Mouse (Mus musculus): ENCODE data around the gene Tnrc6c. TPM values are rescaled to one million over a fixed set of nuclear protein-coding genes. Genes with fewer than 3 reads are reported as not detected.

Gene Tnrc6c
- total RNA-seq, 2 experiments from 2014 or later = 16.5 to 18.1 TPM

GRCm38 (mm10) chr11:117712065-117712464, 58.0 kb downstream of the Tnrc6c start:
- intact Hi-C loops (cut with DNase I; ENCODE audit: low total_unique reads) = loop anchor here (5.0 kb wide), 2 partner anchors 75 to 110 kb away; no protein-coding TSS in a partner anchor

GRCm38 (mm10) chr11:117713375-117713774, 59.3 kb downstream of the Tnrc6c start:
- no peak for DNase-seq
- intact Hi-C loops (cut with DNase I; ENCODE audit: low total_unique reads) = loop anchor here (5.0 kb wide), 2 partner anchors 74 to 109 kb away; no protein-coding TSS in a partner anchor

More at GRCm38 (mm10) chr11:117712065-117712464, 58.0 kb downstream of the Tnrc6c start:
- DNase-seq = no peak

DNA sequence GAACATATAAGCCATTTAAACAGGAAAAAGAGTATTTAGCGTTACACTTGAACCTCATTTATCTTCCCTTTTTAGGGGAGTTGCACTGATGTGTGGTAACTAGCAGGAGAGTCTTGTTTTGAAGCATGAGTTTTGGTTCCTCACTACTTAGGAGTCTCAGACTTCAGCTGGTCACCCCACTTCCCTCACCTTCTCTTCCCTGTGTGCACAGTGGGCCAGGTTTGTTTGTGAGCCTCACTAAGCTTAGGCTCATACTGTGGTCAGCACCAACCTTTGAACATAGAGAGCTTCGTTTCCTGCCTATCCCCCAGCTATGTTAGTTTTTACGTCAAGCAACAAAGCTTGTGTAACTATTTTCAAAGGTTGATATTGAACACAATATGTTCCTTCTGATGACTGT, 64.7 kb downstream of the Tnrc6c start:
- no peak for DNase-seq

DNA sequence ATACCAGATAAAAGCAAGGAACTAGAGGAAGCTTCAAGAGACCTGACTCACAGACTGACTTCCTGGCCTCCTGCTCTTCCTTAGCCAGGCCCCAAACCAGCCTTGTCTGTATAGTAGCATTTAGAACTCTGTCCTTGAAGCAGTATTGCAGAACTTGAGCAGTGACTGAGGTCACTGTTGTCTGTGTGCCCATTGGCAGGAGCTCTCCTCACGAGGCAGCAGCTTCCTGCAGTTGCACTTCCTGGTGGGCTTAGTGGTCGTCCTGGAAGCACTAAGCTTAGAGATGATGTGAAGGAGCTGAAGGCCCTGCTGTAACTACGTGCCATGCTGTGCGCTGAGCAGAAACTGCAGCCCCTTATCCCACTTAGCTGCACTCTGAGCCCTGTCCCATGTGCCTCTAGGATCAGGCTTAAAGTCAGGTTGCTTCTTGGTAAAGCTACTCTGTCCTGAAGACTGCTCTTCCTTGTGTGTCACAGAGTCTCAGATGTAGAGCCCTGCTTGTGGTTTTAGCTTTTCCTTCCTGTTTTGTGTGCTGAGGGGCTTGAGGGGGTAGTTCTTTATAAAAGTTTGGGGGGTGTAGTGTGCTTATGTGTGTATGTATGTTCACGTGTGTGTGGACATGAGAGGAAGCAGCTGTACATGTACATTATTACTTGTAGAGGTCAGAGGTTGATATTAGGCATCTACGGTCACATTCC, 70.7 kb downstream of the Tnrc6c start:
- DNase-seq = no peak
- intact Hi-C loops (cut with DNase I; ENCODE audit: low total_unique reads) = no loop called here

More for the DNA sequence above, 64.7 kb downstream of the Tnrc6c start:
- intact Hi-C loops (cut with DNase I; ENCODE audit: low total_unique reads) = no loop called here

DNA sequence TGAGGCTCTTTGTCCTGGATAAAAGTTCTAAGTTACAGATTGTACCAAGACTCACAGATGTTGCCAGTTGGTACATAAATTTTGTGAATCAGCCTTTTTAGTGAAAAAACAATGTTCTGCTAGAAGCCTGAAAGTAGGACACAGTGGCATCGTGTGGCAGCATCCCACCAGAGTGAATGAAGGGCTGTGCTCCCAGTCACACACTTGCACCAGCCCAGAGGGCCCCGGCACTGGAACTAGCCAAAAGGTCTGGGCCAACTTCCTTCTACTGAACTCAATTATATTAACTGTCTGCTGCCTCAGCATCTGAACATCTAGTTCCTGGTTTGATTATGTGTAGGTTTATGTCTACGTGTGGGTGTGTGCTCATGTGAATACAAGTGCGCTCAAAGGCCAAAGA, 72.9 kb downstream of the Tnrc6c start:
- no peak for DNase-seq
- intact Hi-C loops (cut with DNase I; ENCODE audit: low total_unique reads) = no loop called here

DNA sequence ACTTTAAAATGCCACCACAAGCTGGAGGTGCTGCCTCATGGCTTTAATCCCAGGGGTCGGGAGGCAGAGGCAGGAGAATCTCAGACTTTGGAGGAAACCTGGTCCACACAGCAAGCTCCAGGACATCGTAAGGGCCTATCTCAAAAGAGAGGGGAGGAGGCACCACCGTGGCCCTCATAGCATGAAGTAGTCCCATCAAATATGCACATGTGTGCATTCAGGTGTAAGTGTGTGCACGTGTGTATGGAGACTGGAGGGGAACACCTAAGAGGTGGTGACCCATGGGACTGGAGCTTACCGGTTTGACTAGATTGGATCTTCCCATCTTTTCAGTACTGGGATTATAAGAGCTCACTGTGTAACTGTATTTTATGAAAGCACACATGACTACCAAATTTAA, 74.2 kb downstream of the Tnrc6c start:
- intact Hi-C loops (cut with DNase I; ENCODE audit: low total_unique reads) = no loop called here

GRCm38 (mm10) chr11:117728841-117729240, 74.8 kb downstream of the Tnrc6c start:
- peak; percentile 74 for DNase-seq
- intact Hi-C loops (cut with DNase I; ENCODE audit: low total_unique reads) = no loop called here

More for the DNA sequence above, 74.2 kb downstream of the Tnrc6c start:
- DNase-seq = no peak

- no peak for DNase-seq
- intact Hi-C loops (cut with DNase I; ENCODE audit: low total_unique reads) = no loop called here
Measured at GRCm38 (mm10) chr11:117729341-117729740, 75.3 kb downstream of the Tnrc6c start.

- DNase-seq = no peak
- intact Hi-C loops (cut with DNase I; ENCODE audit: low total_unique reads) = no loop called here
Measured at GRCm38 (mm10) chr11:117729798-117730489, 75.9 kb downstream of the Tnrc6c start.

GRCm38 (mm10) chr11:117730490-117730838, 76.4 kb downstream of the Tnrc6c start:
- intact Hi-C loops (cut with DNase I; ENCODE audit: low total_unique reads) = no loop called here

DNA sequence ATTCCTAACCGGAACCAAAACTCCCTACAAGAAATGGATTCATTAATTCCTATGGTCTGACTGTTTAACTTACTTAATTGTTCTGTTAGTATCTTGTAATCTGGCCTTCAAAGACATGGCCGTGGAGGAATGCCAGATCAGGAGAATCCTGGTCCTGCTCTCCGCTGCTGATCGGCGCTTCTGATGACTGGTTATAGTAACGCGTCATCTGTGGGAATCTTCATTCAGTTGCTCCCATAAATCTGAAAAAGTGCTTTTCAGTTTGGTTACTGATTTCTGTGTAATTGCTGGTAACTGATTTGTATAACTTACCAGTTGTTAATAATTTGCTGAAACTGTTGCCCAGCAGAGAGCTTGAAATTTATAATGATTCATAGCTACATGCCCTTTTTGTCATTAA, 77.4 kb downstream of the Tnrc6c start:
- DNase-seq = no peak
- intact Hi-C loops (cut with DNase I; ENCODE audit: low total_unique reads) = no loop called here

More at GRCm38 (mm10) chr11:117730490-117730838, 76.4 kb downstream of the Tnrc6c start:
- DNase-seq = no peak

DNA sequence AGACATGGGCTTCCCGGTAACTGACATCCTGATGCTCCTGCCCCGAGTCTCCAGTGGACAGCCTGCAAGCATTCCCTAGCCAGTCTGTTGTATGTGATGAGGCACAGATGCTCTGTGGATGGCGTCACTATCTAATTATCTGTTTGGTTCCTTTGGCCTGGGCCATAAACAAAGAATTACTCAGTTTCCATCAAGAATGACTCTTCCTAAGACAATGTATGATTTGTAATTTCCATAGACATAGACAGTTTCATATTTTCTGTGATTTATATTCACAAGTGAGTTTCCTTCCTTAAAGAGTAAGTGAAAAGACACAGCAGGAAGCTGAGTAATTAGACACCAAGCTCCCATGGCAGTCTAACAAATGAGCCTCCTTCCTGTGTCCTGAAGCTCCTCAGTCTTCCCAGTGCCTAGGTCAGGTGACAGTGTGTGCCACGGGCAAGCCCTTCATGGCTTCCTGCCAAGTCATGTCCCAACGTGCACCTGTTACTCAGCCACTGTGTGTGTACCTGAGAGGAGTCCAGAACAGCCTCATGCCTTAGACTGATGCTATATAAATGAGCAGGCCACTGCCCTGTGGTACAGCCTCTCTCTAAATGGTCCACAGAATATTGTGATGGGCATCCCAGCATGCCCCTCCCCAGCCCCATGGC, 82.1 kb downstream of the Tnrc6c start:
- no peak for DNase-seq
- intact Hi-C loops (cut with DNase I; ENCODE audit: low total_unique reads) = no loop called here

GRCm38 (mm10) chr11:117738123-117738522, 84.0 kb downstream of the Tnrc6c start:
- intact Hi-C loops (cut with DNase I; ENCODE audit: low total_unique reads) = no loop called here
- no peak for DNase-seq

DNA sequence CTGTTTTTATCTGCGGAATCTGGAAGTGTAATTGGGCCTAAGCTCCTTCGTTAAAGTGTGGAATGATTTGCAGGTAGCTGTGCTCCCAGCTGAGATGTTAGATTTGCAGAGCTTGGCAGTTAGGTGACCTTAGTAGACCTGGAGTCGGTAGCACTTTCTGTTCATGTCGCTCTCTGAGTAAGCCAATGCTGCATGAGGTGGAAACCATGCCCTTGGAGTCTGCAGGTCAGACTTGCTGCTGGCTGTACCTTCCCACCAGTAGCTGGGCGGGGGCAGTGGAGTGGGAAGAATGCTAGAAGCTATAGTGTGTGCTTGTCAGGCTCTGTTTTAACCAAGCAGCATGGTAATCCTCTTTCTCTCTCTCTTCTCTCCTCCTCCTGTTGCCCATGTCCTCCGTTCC, 87.0 kb downstream of the Tnrc6c start:
- intact Hi-C loops (cut with DNase I; ENCODE audit: low total_unique reads) = no loop called here
- no peak for DNase-seq

GRCm38 (mm10) chr11:117742243-117742642, 88.2 kb downstream of the Tnrc6c start:
- no peak for DNase-seq
- intact Hi-C loops (cut with DNase I; ENCODE audit: low total_unique reads) = no loop called here

- intact Hi-C loops (cut with DNase I; ENCODE audit: low total_unique reads) = no loop called here
- DNase-seq = no peak
Measured at GRCm38 (mm10) chr11:117742715-117743114, 88.6 kb downstream of the Tnrc6c start.

GRCm38 (mm10) chr11:117743454-117744030, 89.5 kb downstream of the Tnrc6c start:
- DNase-seq = no peak

GRCm38 (mm10) chr11:117748628-117749027, 94.5 kb downstream of the Tnrc6c start:
- DNase-seq = no peak
- intact Hi-C loops (cut with DNase I; ENCODE audit: low total_unique reads) = no loop called here

More at GRCm38 (mm10) chr11:117743454-117744030, 89.5 kb downstream of the Tnrc6c start:
- intact Hi-C loops (cut with DNase I; ENCODE audit: low total_unique reads) = no loop called here

DNA sequence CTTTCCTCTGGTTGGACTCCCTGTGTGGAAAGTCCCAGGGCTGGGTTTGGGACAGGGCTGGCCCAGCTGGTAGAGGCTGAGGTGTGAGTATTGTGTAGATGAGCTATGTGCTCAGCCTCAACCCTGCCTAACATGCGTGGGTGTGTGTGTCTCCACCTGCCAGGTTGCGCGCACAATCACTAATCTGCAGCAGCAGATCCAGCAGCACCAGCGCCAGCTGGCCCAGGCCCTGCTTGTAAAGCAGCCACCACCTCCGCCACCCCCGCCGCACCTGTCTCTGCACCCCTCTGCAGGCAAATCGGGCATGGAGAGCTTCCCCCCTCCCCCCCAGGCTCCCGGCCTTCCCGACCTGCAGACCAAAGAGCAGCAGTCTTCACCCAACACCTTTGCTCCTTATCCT, 95.3 kb downstream of the Tnrc6c start:
- DNase-seq = peak; percentile 68
- intact Hi-C loops (cut with DNase I; ENCODE audit: low total_unique reads) = no loop called here

GRCm38 (mm10) chr11:117751544-117751943, 97.5 kb downstream of the Tnrc6c start:
- intact Hi-C loops (cut with DNase I; ENCODE audit: low total_unique reads) = no loop called here

More at GRCm38 (mm10) chr11:117751544-117751943, 97.5 kb downstream of the Tnrc6c start:
- DNase-seq = no peak

All from gastrocnemius, postnatal 14 days (tissue).